Mouse (Mus musculus) heart, embryonic 14.5 days (tissue): Measurements from ENCODE around the gene Mcf2l. TPM values are rescaled to one million over a fixed set of nuclear protein-coding genes. Genes with fewer than 3 reads are reported as not detected.

Experiments
- ATAC-seq: fragments of 200-750 bp; cut with Nextera tagmentation; 2 replicates; pipeline ENCODE4 v1.8.0; 2017; ENCODE audit warnings: low read depth, moderate TSS enrichment; ENCODE audit not compliant: insufficient number of reproducible peaks, insufficient read depth, low FRiP score
- H3K27ac ChIP-seq, 2 experiments: fragments of 200-500 bp in 1 of 2; fragments of 300-500 bp in 1 of 2; sonication (generic) in 1 of 2; replicated peaks in 1 of 2; 2 replicates each; pipeline ENCODE4 v1.5.1; 2012 to 2014; ENCODE audit warnings: low read depth in 2 of 2, low read length in 2 of 2, control low read depth in 1 of 2, mild to moderate bottlenecking in 1 of 2, mixed read lengths in 1 of 2; ENCODE audit not compliant: control insufficient read depth in 1 of 2, insufficient read depth in 1 of 2
- H3K27me3 ChIP-seq: fragments of 300-500 bp; sonication (generic); 2 replicates; pipeline ENCODE4 v1.6.1; 2014; ENCODE audit warnings: mild to moderate bottlenecking, low read length, control low read depth; ENCODE audit not compliant: control insufficient read depth, insufficient read depth
- H3K36me3 ChIP-seq: fragments of 300-500 bp; sonication (generic); 2 replicates; pipeline ENCODE4 v1.6.1; 2014; ENCODE audit warnings: mild to moderate bottlenecking, control low read depth, low read length, mixed read lengths; ENCODE audit not compliant: control insufficient read depth, insufficient read depth
- H3K4me1 ChIP-seq, 2 experiments: fragments of 200-500 bp in 1 of 2; fragments of 300-500 bp in 1 of 2; sonication (generic) in 1 of 2; 2 replicates each; pipeline ENCODE4 v1.6.1; 2012 to 2014; ENCODE audit warnings: low read length in 2 of 2, control low read depth in 1 of 2, mixed read lengths in 1 of 2; ENCODE audit not compliant: control insufficient read depth in 2 of 2, insufficient read depth in 2 of 2
- H3K4me2 ChIP-seq: fragments of 300-500 bp; sonication (generic); 2 replicates; pipeline ENCODE4 v1.6.1; 2014; ENCODE audit warnings: mild to moderate bottlenecking, low read length
- H3K4me3 ChIP-seq, 2 experiments: fragments of 200-500 bp in 1 of 2; fragments of 300-500 bp in 1 of 2; sonication (generic) in 1 of 2; 2 replicates each; pipeline ENCODE4 v1.5.1; 2012 to 2014; ENCODE audit warnings: low read length in 2 of 2, mild to moderate bottlenecking in 2 of 2, control low read depth in 1 of 2, low read depth in 1 of 2, moderate library complexity in 1 of 2; ENCODE audit not compliant: control insufficient read depth in 1 of 2, insufficient read depth in 1 of 2
- H3K9ac ChIP-seq: fragments of 300-500 bp; sonication (generic); 2 replicates; pipeline ENCODE4 v1.6.1; 2014; ENCODE audit warnings: mild to moderate bottlenecking, low read length
- H3K9me3 ChIP-seq: fragments of 300-500 bp; sonication (generic); 2 replicates; pipeline ENCODE4 v1.6.1; 2016; ENCODE audit warnings: low read length, control low read depth; ENCODE audit not compliant: control insufficient read depth
- WGBS: fragments of 180-500 bp; shearing (Covaris S2); extraction: QIAGEN DNeasy Blood & Tissue Kit; methylation state at CpG from one replicate; pipeline ENCODE4 v1.1.7; 2014; 5-methylcytosine and 5-hydroxymethylcytosine counted together
- polyA plus RNA-seq: library from polyadenylated mRNA; unstranded; fragments of >200 nt; fragmentation: Nextera tagmentation; extraction: Ambion mirVana; gene quantifications from 2 replicates; pipeline ENCODE4 v1.2.1, GENCODE M21; 2014

Gene Mcf2l
- polyA plus RNA-seq, 1 experiment from 2014 or later: 13.4 TPM

GRCm38 (mm10) chr8:12831659-12832589 lies 41.7 kb upstream of the Mcf2l start:
- H3K9ac ChIP-seq: no peak overlapping the region
- H3K36me3 ChIP-seq: peaks cover 91% of the 10 kb centered on the region

GRCm38 (mm10) chr8:12833616-12834015 lies 40.0 kb upstream of the Mcf2l start:
- H3K9ac ChIP-seq: no peak overlapping the region
- ATAC-seq: no peak
- 68% methylated on average over 5 of the region's 5 CpGs for WGBS
- H3K27me3 ChIP-seq: no peaks in the 10 kb centered on the region
- H3K4me3 ChIP-seq: no peak overlapping the region
- no peak overlapping the region for H3K4me2 ChIP-seq
- 0 out of 2 replicates have a peak, but pooled peaks cover 2% of the 10 kb centered on the region for H3K9me3 ChIP-seq
- no peak overlapping the region for H3K27ac ChIP-seq
- peaks cover 92% of the 10 kb centered on the region for H3K36me3 ChIP-seq
- H3K4me1 ChIP-seq: no peaks in the 10 kb centered on the region; a peak in 1 of 4 replicates

More at GRCm38 (mm10) chr8:12831659-12832589, 41.7 kb upstream of the Mcf2l start:
- Histone ChIP-seq H3K4me2 (no peak overlapping the region), H3K4me3 (no peak overlapping the region), H3K4me1 (no peaks in the 10 kb centered on the region; a peak in 1 of 4 replicates), H3K27me3 (no peaks in the 10 kb centered on the region), H3K9me3 (no peaks in the 10 kb centered on the region), H3K27ac (no peak overlapping the region)
- no peak for ATAC-seq
- WGBS: 84% methylated on average over 7 of the region's 7 CpGs

GRCm38 (mm10) chr8:12840834-12841233 lies 32.8 kb upstream of the Mcf2l start:
- H3K36me3 ChIP-seq: peaks cover 84% of the 10 kb centered on the region
- ATAC-seq: no peak
- H3K4me1 ChIP-seq: 0 out of 4 replicates have a peak, but pooled peaks cover 0 to 3% of the 10 kb centered on the region in 2 experiments
- 0 out of 2 replicates have a peak, but pooled peaks cover 2% of the 10 kb centered on the region for H3K9me3 ChIP-seq
- H3K27ac ChIP-seq: no peak overlapping the region
- H3K27me3 ChIP-seq: no peaks in the 10 kb centered on the region
- no peak overlapping the region for H3K4me2 ChIP-seq
- WGBS: 91% methylated on average over 7 of the region's 7 CpGs
- no peak overlapping the region for H3K4me3 ChIP-seq
- H3K9ac ChIP-seq: no peak overlapping the region

GRCm38 (mm10) chr8:12842342-12842995 lies 31.1 kb upstream of the Mcf2l start:
- H3K9me3 ChIP-seq: no peaks in the 10 kb centered on the region
- 73% methylated on average over 11 of the region's 11 CpGs for WGBS
- H3K36me3 ChIP-seq: peaks cover 89% of the 10 kb centered on the region
- H3K4me1 ChIP-seq: 0 out of 4 replicates have a peak, but pooled peaks cover 0 to 3% of the 10 kb centered on the region in 2 experiments
- H3K4me3 ChIP-seq: no peak overlapping the region
- no peak overlapping the region for H3K9ac ChIP-seq
- no peak for ATAC-seq
- H3K4me2 ChIP-seq: no peak overlapping the region
- no peaks in the 10 kb centered on the region for H3K27me3 ChIP-seq
- H3K27ac ChIP-seq: no peak overlapping the region

GRCm38 (mm10) chr8:12844347-12844950 lies 29.2 kb upstream of the Mcf2l start:
- H3K4me2 ChIP-seq: no peak overlapping the region

DNA sequence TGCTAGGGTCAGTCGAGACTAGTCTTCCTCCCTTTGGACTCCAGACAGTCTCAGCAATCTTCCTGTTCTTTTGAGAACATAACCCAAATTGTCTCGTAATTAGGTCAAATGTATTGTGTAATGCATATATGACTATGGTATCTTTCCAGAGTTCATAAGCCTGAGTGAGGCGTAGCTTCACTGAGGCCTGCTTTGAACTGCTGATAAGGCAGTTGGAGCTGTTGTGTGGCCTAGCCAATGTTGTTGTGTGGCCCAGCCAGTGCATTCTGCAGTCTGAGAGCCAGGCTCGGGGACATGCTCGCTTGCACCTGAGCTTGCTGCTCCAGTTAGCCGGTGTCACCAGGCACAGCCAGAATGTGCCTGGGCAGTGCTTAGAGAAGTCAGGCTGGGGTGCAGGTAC lies 27.2 kb upstream of the Mcf2l start:
- H3K36me3 ChIP-seq: peaks cover 91% of the 10 kb centered on the region
- WGBS: 87% methylated on average over 6 of the region's 6 CpGs
- H3K27me3 ChIP-seq: no peaks in the 10 kb centered on the region
- no peak overlapping the region for H3K4me3 ChIP-seq
- H3K4me1 ChIP-seq: 0 out of 4 replicates have a peak, but pooled peaks cover 0 to 3% of the 10 kb centered on the region in 2 experiments
- ATAC-seq: no peak
- H3K27ac ChIP-seq: no peak overlapping the region
- no peak overlapping the region for H3K4me2 ChIP-seq
- no peaks in the 10 kb centered on the region for H3K9me3 ChIP-seq
- H3K9ac ChIP-seq: no peak overlapping the region

More at GRCm38 (mm10) chr8:12844347-12844950, 29.2 kb upstream of the Mcf2l start:
- no peak overlapping the region for H3K4me3 ChIP-seq
- ATAC-seq: no peak
- no peak overlapping the region for H3K9ac ChIP-seq
- no peaks in the 10 kb centered on the region for H3K9me3 ChIP-seq
- WGBS: 86% methylated on average over 16 of the region's 16 CpGs
- H3K36me3 ChIP-seq: peaks cover 88% of the 10 kb centered on the region
- H3K27ac ChIP-seq: no peak overlapping the region
- no peaks in the 10 kb centered on the region for H3K27me3 ChIP-seq
- 0 out of 4 replicates have a peak, but pooled peaks cover 0 to 3% of the 10 kb centered on the region in 2 experiments for H3K4me1 ChIP-seq

- Histone ChIP-seq H3K4me1 (peaks cover 3 to 7% of the 10 kb centered on the region in 2 experiments; a peak in 1 of 4 replicates), H3K9me3 (no peaks in the 10 kb centered on the region), H3K4me3 (no peak overlapping the region), H3K4me2 (no peak overlapping the region), H3K27ac (no peak overlapping the region), H3K36me3 (peaks cover 64% of the 10 kb centered on the region), H3K27me3 (no peaks in the 10 kb centered on the region), H3K9ac (no peak overlapping the region)
- WGBS: 85% methylated on average over 10 of the region's 10 CpGs
- no peak for ATAC-seq
These were observed 22.4 kb upstream of the Mcf2l start for GRCm38 (mm10) chr8:12851241-12851640.
